Mouse (Mus musculus) CH12.LX (cell line): ENCODE measurements around the gene Klhdc2.

Experiments
- CHD2 ChIP-seq: IDR thresholded peaks from 2 replicates; pipeline ENCODE4 v1.6.1; 2011; ENCODE audit warnings: low read length, improper control_type of control experiment
- CTCF ChIP-seq, 2 experiments: IDR thresholded peaks in 1 of 2; conservative IDR thresholded peaks in 1 of 2; 2 replicates each; pipeline ENCODE4 v1.5.1; 2011 to 2012; ENCODE audit warnings: low read depth in 2 of 2, low read length in 2 of 2, improper control_type of control experiment in 1 of 2, inconsistent platforms in 1 of 2, mild to moderate bottlenecking in 1 of 2, moderate library complexity in 1 of 2
- E2F4 ChIP-seq: IDR thresholded peaks from 2 replicates; pipeline ENCODE4 v1.6.1; 2011; ENCODE audit warnings: low read depth, low read length, improper control_type of control experiment; ENCODE audit not compliant: insufficient replicate concordance
- JUND ChIP-seq: conservative IDR thresholded peaks from 2 replicates; pipeline ENCODE4 v1.6.1; 2011; ENCODE audit warnings: low read depth, low read length, improper control_type of control experiment
- MAFK ChIP-seq: IDR thresholded peaks from 2 replicates; pipeline ENCODE4 v1.6.1; 2011; ENCODE audit warnings: low read length, improper control_type of control experiment; ENCODE audit not compliant: insufficient replicate concordance
- NELFE ChIP-seq: IDR thresholded peaks from 2 replicates; pipeline ENCODE4 v1.6.1; 2011; ENCODE audit warnings: low read depth, low read length, improper control_type of control experiment
- NRF1 ChIP-seq: IDR thresholded peaks from 2 replicates; pipeline ENCODE4 v1.6.1; 2014; ENCODE audit warnings: low read depth, mild to moderate bottlenecking, inconsistent platforms, low read length, improper control_type of control experiment, moderate library complexity
- POLR2A ChIP-seq: IDR thresholded peaks from 2 replicates; pipeline ENCODE4 v1.6.1; 2011; ENCODE audit warnings: low read depth, mild to moderate bottlenecking, improper control_type of control experiment, low read length
- TBP ChIP-seq: conservative IDR thresholded peaks from 2 replicates; pipeline ENCODE4 v1.6.1; 2011; ENCODE audit warnings: low read depth, low read length, improper control_type of control experiment
- TCF12 ChIP-seq: IDR thresholded peaks from 2 replicates; pipeline ENCODE4 v1.6.1; 2014; ENCODE audit warnings: low read depth, mild to moderate bottlenecking, inconsistent platforms, low read length, improper control_type of control experiment
- USF2 ChIP-seq: conservative IDR thresholded peaks from 2 replicates; pipeline ENCODE4 v1.6.1; 2011; ENCODE audit warnings: low read depth, low read length, improper control_type of control experiment
- ZC3H11A ChIP-seq: IDR thresholded peaks from 2 replicates; pipeline ENCODE4 v1.6.1; 2012; ENCODE audit warnings: low read depth, mild to moderate bottlenecking, inconsistent platforms, low read length, improper control_type of control experiment
- ZKSCAN1 ChIP-seq: IDR thresholded peaks from 2 replicates; pipeline ENCODE4 v1.6.1; 2012; ENCODE audit warnings: low read depth, inconsistent platforms, low read length, improper control_type of control experiment, borderline replicate concordance
- ZNF384 ChIP-seq: IDR thresholded peaks from 2 replicates; pipeline ENCODE4 v1.6.1; 2012; ENCODE audit warnings: low read depth, low read length, improper control_type of control experiment, inconsistent platforms

DNA sequence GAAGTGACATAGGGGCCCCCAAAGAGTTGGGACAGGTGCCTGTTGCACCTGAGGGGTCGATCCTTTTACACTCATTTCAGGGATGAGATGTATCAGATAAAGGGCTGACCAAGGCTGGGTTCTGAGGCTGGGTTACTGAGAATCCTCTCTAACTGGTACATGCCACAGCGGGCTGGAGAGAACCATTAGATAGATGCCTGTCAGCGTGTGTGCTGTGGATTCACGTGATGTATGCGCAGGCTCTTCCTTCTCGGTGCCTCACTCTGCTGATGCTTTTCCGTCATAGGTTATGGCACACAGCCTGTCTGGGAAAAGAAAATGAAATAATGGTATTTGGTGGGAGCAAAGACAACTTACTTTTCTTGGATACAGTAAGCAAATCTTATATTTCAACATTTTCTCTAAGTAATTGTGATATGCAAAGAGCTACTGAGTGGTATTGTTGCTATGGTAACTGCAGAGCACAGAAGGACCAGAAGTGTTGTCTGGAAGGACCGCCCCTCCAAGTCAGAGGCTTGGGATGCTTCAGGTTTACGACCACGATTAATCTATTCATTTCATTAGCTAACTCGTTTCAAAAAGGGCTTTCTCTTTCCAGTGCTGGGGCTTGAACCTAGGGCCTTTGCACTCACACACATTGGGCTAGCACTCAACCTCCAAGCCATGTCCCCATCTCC, 28.4 kb upstream of the Klhdc2 start:
- no peak for TF ChIP-seq ZC3H11A
- TF ChIP-seq ZNF384, result no peak
- no peak for TF ChIP-seq POLR2A
- no peak for TF ChIP-seq TCF12
- TF ChIP-seq CHD2, result no peak
- no peak for TF ChIP-seq CTCF (conservative IDR thresholded peaks at IDR 0.05 in 1 of 2, IDR thresholded peaks at IDR 0.05 in 1 of 2; ENCODE audit: low read depth in 2 of 2, low read length in 2 of 2)
- no peak for TF ChIP-seq ZKSCAN1
- no peak for TF ChIP-seq USF2
- no peak for TF ChIP-seq TBP
- TF ChIP-seq NRF1, result no peak
- TF ChIP-seq E2F4, result no peak
- TF ChIP-seq NELFE, result no peak
- no peak for TF ChIP-seq JUND
- no peak for TF ChIP-seq MAFK
